Mouse (Mus musculus) spleen, postnatal 10 days (tissue): ENCODE results near the gene Klhdc1.

ENCODE experiments used
- DNase-seq, 2 experiments: peaks; one replicate each; pipeline ENCODE4 v3.0.0; 2021 to 2022; ENCODE audit warnings: low spot score in 2 of 2

Gene Klhdc1

GRCm38 (mm10) chr12:69240876-69241275, at the start of gene Klhdc1:
Gene Klhdc1 (plus strand): TSS chr12:69241176.
- no peak for DNase-seq

GRCm38 (mm10) chr12:69191396-69191795, 49.6 kb upstream of the Klhdc1 start:
- DNase-seq, result no peak

DNA sequence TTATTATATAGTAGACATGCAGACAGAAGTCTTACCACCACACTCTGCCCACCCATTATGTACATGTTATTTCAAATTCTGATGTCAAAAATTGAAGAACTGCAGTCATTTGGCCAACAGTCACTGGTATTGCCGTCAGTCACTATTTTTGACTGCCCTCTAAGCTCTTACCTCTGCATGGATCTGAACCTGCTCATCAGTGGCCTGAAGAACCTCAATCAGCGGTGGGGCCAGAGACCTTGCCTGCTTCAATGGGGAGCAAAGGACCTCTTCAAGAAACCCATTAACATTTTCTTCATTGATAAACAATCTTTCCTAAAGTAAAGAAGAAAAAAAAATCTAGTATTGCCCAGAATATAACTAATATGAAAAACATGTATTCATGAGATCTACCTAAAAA, 48.3 kb upstream of the Klhdc1 start:
- DNase-seq, result no peak

- peak; percentile 73 to 76 for DNase-seq
Observed at GRCm38 (mm10) chr12:69196444-69197377, 44.3 kb upstream of the Klhdc1 start, which contains the start of gene Gm49383. Gene Gm49383 (minus strand): TSS chr12:69197104.

DNA sequence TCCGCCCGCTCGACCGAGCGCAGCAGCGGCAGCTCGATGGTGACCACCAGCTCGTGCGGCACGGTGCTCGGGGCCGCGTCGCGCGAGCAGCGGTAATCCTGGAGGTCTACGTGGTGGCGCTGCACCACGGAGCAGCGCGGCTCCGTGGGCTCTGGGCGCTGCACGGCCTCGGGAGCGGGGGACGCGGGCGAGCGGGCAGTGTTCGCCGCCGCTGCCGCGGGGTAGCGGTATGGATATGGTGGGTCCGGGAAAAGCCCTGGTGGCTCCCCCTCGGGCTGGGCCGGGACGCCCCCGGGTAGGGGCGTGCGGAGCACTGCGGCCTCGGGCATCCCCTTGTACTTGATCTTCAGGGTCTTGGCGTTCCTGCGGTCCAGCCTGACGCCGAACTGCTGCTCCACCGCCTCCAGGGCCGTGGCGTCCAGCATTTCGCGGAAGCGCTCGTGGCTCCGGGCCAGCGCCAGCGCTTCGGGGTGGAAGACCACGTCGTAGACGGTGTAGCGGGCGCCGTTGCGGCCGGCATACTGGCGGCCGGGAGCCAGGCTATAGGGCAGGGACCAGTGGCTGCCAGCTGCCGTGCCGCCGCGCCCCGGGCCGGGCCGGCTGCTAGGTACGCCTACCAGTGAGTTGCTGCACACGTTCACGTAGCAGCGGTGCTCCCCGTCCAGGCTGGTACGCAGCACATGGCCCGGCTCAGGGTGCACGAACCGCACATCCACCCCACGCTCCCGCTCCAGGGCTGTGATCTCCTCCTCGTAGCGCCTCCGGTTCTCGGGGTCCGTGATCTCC, 43.4 kb upstream of the Klhdc1 start:
- DNase-seq, result peak; percentile 67 to 74

GRCm38 (mm10) chr12:69198164-69198535, 42.8 kb upstream of the Klhdc1 start, which contains the start of gene Dnaaf2:
Gene Dnaaf2 (minus strand): TSS chr12:69198429.
- DNase-seq, result peak; percentile 78 to 80

- no peak for DNase-seq
Observed at GRCm38 (mm10) chr12:69198985-69199384, 42.0 kb upstream of the Klhdc1 start.

GRCm38 (mm10) chr12:69204052-69204833, 36.7 kb upstream of the Klhdc1 start, which contains the start of gene Gm49384:
Gene Gm49384 (minus strand): TSS chr12:69204267.
- no peak for DNase-seq

DNA sequence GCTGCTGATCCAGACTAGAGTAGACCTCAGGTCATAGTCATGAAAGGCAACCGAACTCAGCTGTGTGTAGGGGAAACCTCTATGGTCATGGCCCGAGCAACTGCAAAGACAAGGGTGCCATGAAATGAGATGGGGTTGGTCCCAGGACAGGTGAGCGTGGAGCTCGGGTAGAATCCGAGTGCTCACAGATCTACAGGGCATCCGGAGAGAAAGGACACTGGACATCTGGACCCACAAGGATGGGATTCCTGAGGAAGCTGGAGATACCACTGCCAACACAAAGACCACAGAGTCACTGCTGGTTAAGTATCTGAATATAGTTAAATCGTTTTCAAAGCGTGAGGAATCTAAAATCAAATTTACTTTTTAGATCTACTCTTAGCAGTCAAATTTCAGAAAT, 33.6 kb upstream of the Klhdc1 start:
- DNase-seq, result no peak

GRCm38 (mm10) chr12:69207926-69208325, 33.0 kb upstream of the Klhdc1 start:
- no peak for DNase-seq

- no peak for DNase-seq
Observed at GRCm38 (mm10) chr12:69208520-69208919, 32.5 kb upstream of the Klhdc1 start.

DNA sequence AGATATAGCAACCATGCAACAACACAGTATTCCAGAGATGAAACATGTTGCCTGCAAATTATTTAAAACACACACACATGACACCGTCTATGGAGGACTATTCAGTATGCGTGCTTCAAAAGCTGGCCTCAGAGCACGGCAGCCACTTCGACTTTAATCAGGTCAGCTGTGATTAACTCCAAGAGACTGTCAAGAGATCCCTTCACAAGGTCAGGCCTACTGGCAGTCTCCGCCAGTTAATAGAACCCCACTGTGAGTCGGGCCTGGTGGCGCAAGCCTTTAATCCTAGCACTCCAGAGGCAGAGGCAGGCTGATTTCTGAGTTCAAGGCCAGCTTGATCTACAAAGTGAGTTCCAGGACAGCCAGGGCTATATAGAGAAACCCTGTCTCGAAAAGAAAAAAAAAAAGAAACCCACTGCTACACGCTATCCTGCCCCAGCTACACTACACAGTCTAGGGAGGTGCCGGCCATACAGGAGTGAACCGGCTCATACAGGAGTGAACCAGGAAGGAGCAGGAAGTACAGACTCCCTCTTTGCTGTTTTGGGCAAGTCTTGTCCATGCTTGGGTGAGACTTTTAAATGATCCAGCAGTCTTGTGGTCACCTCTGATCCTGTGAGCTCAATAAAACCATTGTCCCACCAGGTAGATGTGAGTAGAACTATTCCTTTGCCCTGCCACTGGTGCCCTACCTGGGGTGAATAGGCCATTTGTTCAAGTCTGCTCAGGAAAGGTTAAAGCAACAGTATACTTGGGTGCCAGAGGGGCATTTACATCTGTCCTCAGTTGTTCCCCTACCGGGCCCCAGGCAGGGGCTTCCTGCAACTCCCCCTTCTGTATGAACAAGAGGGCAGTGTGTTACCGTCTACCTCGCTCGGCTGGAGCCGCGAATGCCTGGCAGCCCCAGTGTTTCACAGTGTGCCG, 30.7 kb upstream of the Klhdc1 start:
- DNase-seq, result no peak

- DNase-seq, result no peak
Observed at GRCm38 (mm10) chr12:69211057-69211456, 29.9 kb upstream of the Klhdc1 start.

DNA sequence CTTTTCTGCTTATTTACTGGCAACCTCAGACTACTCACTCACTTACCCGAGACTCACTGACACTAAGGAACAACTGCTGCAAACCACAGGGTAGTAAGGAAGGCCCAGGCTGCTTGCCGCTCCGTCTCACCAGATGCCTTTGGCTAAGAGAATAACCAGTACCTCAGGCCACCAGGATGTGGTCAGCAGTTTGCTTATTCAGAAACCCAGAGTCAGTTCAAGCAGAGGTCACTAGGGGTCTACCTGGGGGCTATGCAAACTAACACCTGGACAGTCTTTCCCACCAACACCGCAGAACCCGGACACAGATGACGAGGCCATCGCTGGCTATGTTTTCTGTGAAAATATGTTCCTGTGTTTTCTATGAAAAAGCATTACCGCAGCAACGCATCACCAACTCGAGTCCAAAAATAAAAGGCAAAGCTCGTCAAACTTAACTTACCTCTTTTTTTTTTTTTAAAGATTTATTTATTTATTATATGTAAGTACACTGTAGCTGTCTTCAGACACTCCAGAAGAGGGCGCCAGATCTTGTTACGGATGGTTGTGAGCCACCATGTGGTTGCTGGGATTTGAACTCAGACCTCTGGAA, 27.7 kb upstream of the Klhdc1 start:
- DNase-seq, result no peak

DNA sequence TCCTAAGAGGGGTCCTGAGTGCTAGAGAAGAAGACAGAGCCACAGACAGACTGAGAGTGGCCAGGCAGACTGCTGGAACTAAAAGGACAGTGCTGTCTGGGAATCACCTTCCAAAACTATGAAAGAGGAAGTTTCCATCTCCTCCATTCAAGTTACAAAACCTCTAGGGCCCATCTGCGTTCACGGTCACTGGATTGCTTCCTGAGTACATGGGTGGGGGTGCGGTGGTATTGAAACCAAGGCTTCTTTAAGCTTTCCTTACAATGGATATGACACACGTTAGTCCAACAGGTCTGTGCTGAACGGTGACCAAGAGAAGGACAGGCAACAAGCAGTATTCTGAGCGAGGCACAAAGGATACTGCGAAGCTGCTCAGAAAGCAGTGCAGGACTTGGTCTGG, 26.6 kb upstream of the Klhdc1 start:
- no peak for DNase-seq

DNA sequence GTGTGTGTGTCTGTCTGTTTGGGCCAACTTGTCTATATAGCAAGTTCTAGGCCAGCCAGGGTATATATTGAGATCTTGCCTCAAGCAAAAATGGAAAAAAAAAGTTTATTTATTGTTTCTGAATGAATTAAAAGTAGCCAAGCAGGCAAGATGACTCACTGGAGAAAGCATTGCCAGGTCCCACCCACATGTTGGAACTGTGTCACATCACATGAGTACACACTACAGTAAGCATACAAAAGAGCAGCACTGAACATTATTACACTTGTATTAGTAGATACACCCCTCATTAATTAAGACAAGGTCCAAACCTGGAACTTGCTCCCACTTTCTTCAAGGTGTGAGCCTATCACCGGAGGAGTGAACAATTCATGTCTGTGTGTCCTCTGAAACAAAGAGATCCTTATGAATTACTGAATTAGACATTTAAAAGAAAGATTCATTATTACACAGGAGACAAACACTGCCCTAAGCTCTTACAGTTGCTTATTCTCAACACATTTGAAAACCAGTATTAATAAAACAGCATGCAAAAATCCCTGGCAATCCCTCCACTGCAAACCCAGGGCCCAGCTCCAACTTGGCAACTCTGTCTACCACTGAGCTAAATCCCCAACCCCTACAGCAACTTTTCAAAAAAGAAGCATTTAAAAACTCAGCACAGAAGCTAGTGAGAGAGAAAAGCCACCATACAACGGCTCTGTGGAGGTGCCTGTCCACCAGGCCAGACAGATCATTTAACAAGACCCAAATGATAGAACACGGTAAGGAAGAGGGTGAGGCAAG, 25.8 kb upstream of the Klhdc1 start:
- DNase-seq, result no peak

- DNase-seq, result no peak
Observed at GRCm38 (mm10) chr12:69216587-69216986, 24.4 kb upstream of the Klhdc1 start.

DNA sequence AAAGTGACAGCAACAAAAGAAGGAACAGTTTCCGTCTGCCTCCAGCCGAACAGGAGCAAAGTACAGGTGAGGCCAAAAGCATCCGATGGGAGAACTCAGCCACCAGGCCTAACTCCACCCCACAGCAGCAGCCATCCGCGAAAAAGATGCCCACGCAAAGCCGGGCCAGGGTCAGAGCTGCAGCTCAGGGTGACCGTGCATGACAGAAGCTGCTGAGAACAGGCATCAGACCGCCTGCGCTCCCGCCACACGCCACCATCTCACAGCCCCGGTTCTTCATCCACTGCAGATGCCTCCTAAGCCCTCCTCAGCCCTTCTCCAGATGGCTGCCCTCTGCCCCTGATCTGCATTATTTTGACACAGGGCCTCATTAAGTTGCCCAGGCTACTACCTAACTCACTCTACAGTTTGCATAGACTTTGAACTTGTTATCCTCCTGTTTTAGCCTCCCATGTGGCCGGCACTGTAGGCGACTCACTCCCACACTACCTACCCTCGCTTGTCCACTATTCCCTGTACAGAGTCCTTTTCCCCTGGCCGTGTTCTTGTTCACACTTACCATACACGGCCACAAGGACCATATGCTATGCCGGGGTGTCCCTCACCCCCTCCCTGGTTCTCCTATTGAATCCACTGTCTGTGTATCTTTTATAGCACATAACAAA, 20.2 kb upstream of the Klhdc1 start:
- DNase-seq, result no peak
